Mouse (Mus musculus): ENCODE data around the gene Clec4g. TPM values are rescaled to one million over a fixed set of nuclear protein-coding genes. Genes with fewer than 3 reads are reported as not detected.

Clec4g gene
- total RNA-seq (2023): not detected

DNA sequence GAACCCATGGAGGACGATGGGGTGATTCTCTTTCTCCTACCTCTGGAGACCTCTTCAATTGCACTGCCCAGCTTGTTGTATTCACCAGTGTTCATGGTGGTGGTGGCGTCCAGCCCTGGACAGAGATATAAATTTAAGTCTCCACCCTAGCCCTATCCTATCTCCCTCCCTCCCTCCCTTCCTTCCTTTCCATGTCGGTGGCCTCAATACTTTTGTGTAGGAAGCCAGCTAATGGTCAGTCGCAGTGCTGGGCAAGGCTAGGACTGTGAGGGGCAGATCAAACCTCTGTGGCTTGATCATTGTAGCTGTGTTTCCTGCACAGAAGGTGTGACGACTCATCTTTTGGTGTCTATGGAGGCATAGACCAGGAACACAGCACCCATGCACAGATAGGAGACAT, at the start of gene Clec4g:
Gene Clec4g, minus strand, starts transcription at position 101 of the 400 bp plus-strand sequence.

GRCm38 (mm10) chr8:3748761-3749160, 28.3 kb upstream of the Clec4g start, which contains the start of gene Cd209a:
TSS of gene Cd209a (minus strand) at chr8:3748984.

GRCm38 (mm10) chr8:3694121-3694520, 26.3 kb downstream of the Clec4g start, which contains the start of gene Fcer2a:
TSS of gene Fcer2a (minus strand) at chr8:3694175.

DNA sequence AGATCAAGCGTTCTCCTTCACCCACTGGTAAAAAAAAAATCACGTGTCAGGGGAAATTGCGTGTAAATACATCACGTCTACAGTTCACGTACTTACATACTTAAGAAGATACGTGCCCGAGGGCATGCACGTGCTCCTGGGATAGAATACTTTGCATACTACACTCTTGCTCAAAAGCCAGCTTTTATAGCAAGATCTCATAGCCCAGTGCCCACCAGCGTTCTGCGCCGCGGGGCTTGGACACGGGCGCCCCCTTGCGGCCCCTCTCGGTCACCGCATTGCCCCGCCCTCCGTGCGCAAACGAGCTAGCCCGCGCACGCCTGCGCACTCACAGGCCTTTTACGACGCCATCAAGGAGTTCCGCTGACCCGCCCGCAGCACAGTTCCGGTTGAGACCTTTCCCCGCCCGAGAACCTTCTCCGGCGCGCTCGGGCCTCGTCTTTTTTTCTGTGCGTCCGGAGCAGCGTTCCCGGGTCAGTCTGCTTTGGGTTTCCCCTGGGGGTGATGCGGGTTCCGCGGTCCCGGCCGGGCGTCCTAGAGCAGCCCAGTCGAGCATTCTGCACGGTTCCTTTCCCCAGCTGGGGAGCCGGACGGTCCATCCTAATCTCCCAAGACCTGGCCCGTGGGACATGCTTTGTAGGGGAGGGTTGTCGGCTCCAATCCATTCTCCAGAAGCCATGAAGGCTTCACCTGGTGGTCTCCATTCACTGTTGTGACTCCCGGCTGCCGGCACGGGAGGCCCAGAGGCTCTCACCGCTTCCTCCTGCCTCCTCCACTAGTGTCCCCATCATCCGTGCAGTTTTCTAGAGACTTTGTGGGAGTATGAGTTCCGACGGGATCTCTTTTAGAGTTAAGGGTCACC, 44.1 kb downstream of the Clec4g start, which contains the start of gene Trappc5:
Gene Trappc5, plus strand, starts transcription at position 169 of the 862 bp plus-strand sequence.

DNA sequence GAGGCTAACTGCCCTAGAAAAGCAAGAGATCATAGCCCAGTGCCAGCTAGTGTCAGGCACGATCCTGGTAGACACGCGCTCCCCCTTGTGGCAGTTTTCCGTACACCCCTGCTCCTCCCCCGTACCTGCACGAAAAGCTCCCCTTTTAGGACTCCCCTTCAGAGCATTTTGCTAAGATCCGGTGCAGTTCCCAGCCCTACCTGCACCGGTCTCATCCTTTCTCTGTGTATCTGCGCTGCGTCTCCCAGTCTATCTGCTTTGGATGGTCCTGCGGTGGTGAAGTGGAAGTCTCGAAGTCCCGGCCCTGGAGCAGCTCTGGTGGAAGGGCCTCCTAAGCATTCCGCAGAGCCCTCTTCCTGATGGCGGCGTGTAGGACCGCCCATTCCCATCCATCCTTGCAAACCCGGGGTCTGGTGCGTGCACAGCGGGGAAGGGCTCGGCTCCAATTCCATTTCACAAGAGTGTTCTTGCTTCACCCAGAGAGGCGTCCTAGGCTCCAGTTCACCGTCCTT, 48.4 kb downstream of the Clec4g start, which contains the start of gene Fcor:
Gene Fcor, minus strand, starts transcription at position 383 of the 512 bp plus-strand sequence.

GRCm38 (mm10) chr8:3665507-3665906, 54.9 kb downstream of the Clec4g start, which contains the start of gene Mcemp1:
TSS of gene Mcemp1 (plus strand) at chr8:3665754.

Other genes with a start within 250 kb of the Clec4g start
- gene Tex45, start 249.8 kb downstream of the Clec4g start, total RNA-seq (2023): 5.4 TPM
- gene Zfp358, start 227.5 kb downstream of the Clec4g start, total RNA-seq (2023): 6.4 TPM
- 81.8 TPM for gene Mcoln1, start 220.2 kb downstream of the Clec4g start, total RNA-seq (2023)
- gene Pnpla6, start 205.3 kb downstream of the Clec4g start, total RNA-seq (2023): 52.8 TPM
- gene C330021F23Rik, start 152.7 kb downstream of the Clec4g start, total RNA-seq (2023): not detected
- not detected for gene Camsap3, start 133.4 kb downstream of the Clec4g start, total RNA-seq (2023)
- gene Xab2, start 99.3 kb downstream of the Clec4g start, total RNA-seq (2023): 91.9 TPM
- gene Pet100, start 99.1 kb downstream of the Clec4g start, total RNA-seq (2023): 50.7 TPM
- not detected for gene Pcp2, start 95.1 kb downstream of the Clec4g start, total RNA-seq (2023)
- 199 TPM for gene Stxbp2, start 89.7 kb downstream of the Clec4g start, total RNA-seq (2023)
- not detected for gene Retn, start 64.9 kb downstream of the Clec4g start, total RNA-seq (2023)
- 0.53 TPM for gene Mcemp1, start 54.9 kb downstream of the Clec4g start, total RNA-seq (2023)
- gene Fcor, start 48.3 kb downstream of the Clec4g start, total RNA-seq (2023): not detected
- 13.7 TPM for gene Trappc5, start 44.4 kb downstream of the Clec4g start, total RNA-seq (2023)
- gene Fcer2a, start 26.5 kb downstream of the Clec4g start, total RNA-seq (2023): 15.8 TPM
- gene Cd209a, start 28.3 kb upstream of the Clec4g start, total RNA-seq (2023): 0.68 TPM
- not detected for gene Cd209e, start 133.7 kb upstream of the Clec4g start, total RNA-seq (2023)
- gene Cd209d, start 157.9 kb upstream of the Clec4g start, total RNA-seq (2023): not detected
- gene Cd209b, start 206.2 kb upstream of the Clec4g start, total RNA-seq (2023): 0.30 TPM
- gene Cd209c, start 234.1 kb upstream of the Clec4g start, total RNA-seq (2023): not detected

Measured in CD4-positive naive resting alpha-beta T cell, adult 57 days (primary cell).